Mouse (Mus musculus) c-Kit-positive CD71-negative TER-119-negative erythroid progenitor cells, embryonic 14.5 days (primary cell): ENCODE results near the gene Abcc1.

Experiments used
- DNase-seq: peaks from one replicate; pipeline ENCODE4 v3.0.0-alpha.2; 2013; ENCODE audit warnings: low read depth

The Abcc1 gene

GRCm38 (mm10) chr16:14501649-14502360 lies 140.4 kb downstream of the Abcc1 start:
- no peak for DNase-seq

- DNase-seq: no peak
Measured at GRCm38 (mm10) chr16:14506461-14506860, 145.1 kb downstream of the Abcc1 start.
